8 mouse cellular contexts compared by ENCODE assay signal in the genomic region with DNA sequence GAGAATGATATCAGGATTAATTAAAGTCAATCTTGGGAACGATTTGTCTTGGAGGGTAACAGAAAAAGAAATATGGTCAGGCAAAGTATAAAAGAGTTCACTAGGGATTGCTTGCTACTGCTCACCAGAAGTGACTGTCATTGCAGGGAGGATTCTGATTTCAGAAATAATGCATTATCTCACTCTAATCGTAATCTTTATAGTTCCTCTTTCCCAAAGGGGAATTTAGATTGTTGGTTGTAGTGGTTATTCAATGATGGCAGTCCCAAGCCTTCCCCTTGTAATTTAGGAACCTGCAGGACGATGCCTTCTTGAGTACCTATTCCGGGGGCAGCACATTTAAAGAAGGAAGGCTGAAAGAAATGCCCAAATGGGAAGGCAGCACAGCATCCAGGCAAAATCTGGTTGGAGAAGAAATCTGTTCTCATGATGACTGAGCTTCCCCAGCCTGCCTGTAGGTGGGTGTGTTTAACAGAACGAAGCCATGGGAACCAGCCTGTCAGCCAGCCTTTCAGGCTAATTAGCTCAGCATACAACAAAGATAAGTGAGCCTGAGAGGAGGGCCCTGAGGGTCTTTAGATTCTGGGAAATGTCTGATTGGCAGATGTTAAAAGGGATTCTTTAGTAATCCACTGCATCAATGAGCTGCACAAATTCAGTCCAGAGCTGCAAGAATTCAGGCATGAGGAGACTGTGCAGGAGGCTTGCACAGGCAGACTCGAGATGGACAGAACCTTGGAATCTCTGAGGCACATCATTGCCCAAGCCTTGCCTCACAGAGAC. TPM values are rescaled to one million over a fixed set of nuclear protein-coding genes. Genes with fewer than 3 reads are reported as not detected.
DNase-seq lines count a peak whose midpoint lies in the region; ATAC-seq lines count a peak whose summit lies in the region.

A gene (plus strand): TSS at position 451 of the 783 bp plus-strand sequence.

- no peaks in the 10 kb centered on the region for H3K27me3 ChIP-seq in kidney, embryonic 14.5 days (ENCODE audit: control insufficient read depth, insufficient read depth, low read length)
- no peaks in the 10 kb centered on the region for H3K27me3 ChIP-seq in limb, embryonic 13.5 days
- H3K27me3 ChIP-seq in neural tube, embryonic 12.5 days (replicated peaks) = no peaks in the 10 kb centered on the region

- H3K4me3 ChIP-seq in kidney, embryonic 14.5 days (ENCODE audit: low read length) = no peak within 1 kb of the TSS; the same call in 1 of the 2 replicates
- peak within 1 kb of the TSS; percentile 32 for H3K4me3 ChIP-seq in limb, embryonic 13.5 days
- H3K4me3 ChIP-seq in neural tube, embryonic 12.5 days = no peak within 1 kb of the TSS

- H3K27ac ChIP-seq in kidney, embryonic 14.5 days (ENCODE audit: low read depth, low read length) = no peak within 1 kb of the TSS; the same call in 1 of the 2 replicates
- peak within 1 kb of the TSS; percentile 33; the same call in 1 of the 2 replicates for H3K27ac ChIP-seq in limb, embryonic 13.5 days
- no peak within 1 kb of the TSS for H3K27ac ChIP-seq in neural tube, embryonic 12.5 days

- no peaks in the 10 kb centered on the region for H3K9me3 ChIP-seq in kidney, embryonic 14.5 days (ENCODE audit: control insufficient read depth, low read length)
- no peaks in the 10 kb centered on the region for H3K9me3 ChIP-seq in limb, embryonic 13.5 days
- H3K9me3 ChIP-seq in neural tube, embryonic 12.5 days = no peaks in the 10 kb centered on the region

- H3K4me2 ChIP-seq in kidney, embryonic 14.5 days (replicated peaks; ENCODE audit: low read depth, low read length) = peak within 1 kb of the TSS; percentile 2
- peak within 1 kb of the TSS; percentile 56 for H3K4me2 ChIP-seq in limb, embryonic 13.5 days (replicated peaks)
- H3K4me2 ChIP-seq in neural tube, embryonic 12.5 days (replicated peaks) = peak within 1 kb of the TSS; percentile 40

- H3K4me1 ChIP-seq in kidney, embryonic 14.5 days (ENCODE audit: control insufficient read depth, insufficient read depth, low read length) = no peaks in the 10 kb centered on the region
- H3K4me1 ChIP-seq in limb, embryonic 13.5 days = peaks cover 35% of the 10 kb centered on the region
- H3K4me1 ChIP-seq in neural tube, embryonic 12.5 days = 0 out of 2 replicates have a peak, but pooled peaks cover 3% of the 10 kb centered on the region

- no peak within 1 kb of the TSS for H3K9ac ChIP-seq in kidney, embryonic 14.5 days (ENCODE audit: low read depth, low read length)
- H3K9ac ChIP-seq in limb, embryonic 13.5 days = no peak within 1 kb of the TSS
- peak within 1 kb of the TSS; percentile 0; the same call in 1 of the 2 replicates for H3K9ac ChIP-seq in neural tube, embryonic 12.5 days

- peak; percentile 93 for ATAC-seq in kidney, embryonic 14.5 days (ENCODE audit: low FRiP score, low TSS enrichment)
- peak; percentile 88 for ATAC-seq in limb, embryonic 13.5 days (ENCODE audit: low FRiP score, low read depth)
- ATAC-seq in neural tube, embryonic 12.5 days (ENCODE audit: low FRiP score, low read depth) = peak; percentile 96
- ATAC-seq in erythroid progenitor cell, adult 5-6 weeks (replicated peaks; ENCODE audit: low FRiP score, poor library complexity, severe bottlenecking) = no peak

- H3K36me3 ChIP-seq in kidney, embryonic 14.5 days (ENCODE audit: control insufficient read depth, insufficient read depth, low read length) = no peaks in the 10 kb centered on the region
- H3K36me3 ChIP-seq in limb, embryonic 13.5 days = no peaks in the 10 kb centered on the region
- no peaks in the 10 kb centered on the region for H3K36me3 ChIP-seq in neural tube, embryonic 12.5 days

- WGBS in kidney, embryonic 14.5 days = 34% methylated on average over 6 of the region's 6 CpGs
- WGBS in limb, embryonic 13.5 days = 27% methylated on average over 6 of the region's 6 CpGs
- 27% methylated on average over 6 of the region's 6 CpGs for WGBS in neural tube, embryonic 12.5 days

- peak; percentile 22 for DNase-seq in kidney, adult 18-20 months
- no peak for DNase-seq in kidney, adult 11 months
- peak; percentile 92 for DNase-seq in embryo, embryonic 10 days (ENCODE audit: low spot score)
- peak; percentile 5 to 8 for DNase-seq in heart, adult 9 months (ENCODE audit: low spot score in 2 of 2)

RNA-seq across cellular contexts. Expression of the gene that starts here (rescaled TPM):
- 6.9 and 8.2 TPM in 2 replicates for polyA plus RNA-seq in kidney, embryonic 14.5 days (2014; fragmentation: Nextera tagmentation; extraction: Ambion mirVana)
- 17.2 and 17.9 TPM in 2 replicates for polyA plus RNA-seq in limb, embryonic 13.5 days (2015; fragmentation: Nextera tagmentation; extraction: Ambion mirVana)
- polyA plus RNA-seq in neural tube, embryonic 12.5 days (2016; fragmentation: Nextera tagmentation; extraction: Ambion mirVana) = 20.3 and 26.8 TPM in 2 replicates
- total RNA-seq in erythroid progenitor cell, adult 5-6 weeks (2015; ENCODE audit: low replicate concordance) = not detected in 2 replicates
- not detected in 2 replicates for total RNA-seq in erythroid progenitor cell, adult 5-6 weeks (2017; ENCODE audit: low replicate concordance)

Comparison
In these comparisons a context has a peak if more than half of its experiments do, and no peak if none do; other contexts are left out.
1. H3K4me2 ChIP-seq: peak in every context shown above with its lines; median percentile 56 in limb, embryonic 13.5 days; 40 in neural tube, embryonic 12.5 days; 2 in kidney, embryonic 14.5 days.